Mouse (Mus musculus) G1E (cell line): ENCODE measurements at regions not wholly inside any gene's neighbourhood (a gene's known extent, or its start where the extent isn't known, plus 50 kb on each side); places are given as distances from the start of the nearest gene placed in this dataset.

Experiments
- CTCF ChIP-seq: IDR thresholded peaks from 2 replicates; pipeline ENCODE4 v1.5.1; 2012; ENCODE audit warnings: low read depth, low read length, inconsistent platforms, mixed read lengths
- GATA1 ChIP-seq: IDR thresholded peaks from 2 replicates; pipeline ENCODE4 v1.6.1; 2012; ENCODE audit warnings: borderline replicate concordance, low read length, inconsistent platforms, mixed read lengths

GRCm38 (mm10) chr8:126802641-126803040 lies 143.0 kb downstream of the Tomm20 start:
- TF ChIP-seq CTCF (no peak), GATA1 (no peak)
